Mouse (Mus musculus): Measurements from ENCODE around the gene Prrc2b.

GRCm38 (mm10) chr2:32146617-32147162, 4.2 kb upstream of the Prrc2b start:
- TF ChIP-seq CTCF (IDR thresholded peaks at IDR 0.05; ENCODE audit: low read depth) (no peak), EP300 (IDR thresholded peaks at IDR 0.05; ENCODE audit: low read depth) (no peak)
